Mouse (Mus musculus): ENCODE results near the gene Cldn19.

Cldn19 gene

DNA sequence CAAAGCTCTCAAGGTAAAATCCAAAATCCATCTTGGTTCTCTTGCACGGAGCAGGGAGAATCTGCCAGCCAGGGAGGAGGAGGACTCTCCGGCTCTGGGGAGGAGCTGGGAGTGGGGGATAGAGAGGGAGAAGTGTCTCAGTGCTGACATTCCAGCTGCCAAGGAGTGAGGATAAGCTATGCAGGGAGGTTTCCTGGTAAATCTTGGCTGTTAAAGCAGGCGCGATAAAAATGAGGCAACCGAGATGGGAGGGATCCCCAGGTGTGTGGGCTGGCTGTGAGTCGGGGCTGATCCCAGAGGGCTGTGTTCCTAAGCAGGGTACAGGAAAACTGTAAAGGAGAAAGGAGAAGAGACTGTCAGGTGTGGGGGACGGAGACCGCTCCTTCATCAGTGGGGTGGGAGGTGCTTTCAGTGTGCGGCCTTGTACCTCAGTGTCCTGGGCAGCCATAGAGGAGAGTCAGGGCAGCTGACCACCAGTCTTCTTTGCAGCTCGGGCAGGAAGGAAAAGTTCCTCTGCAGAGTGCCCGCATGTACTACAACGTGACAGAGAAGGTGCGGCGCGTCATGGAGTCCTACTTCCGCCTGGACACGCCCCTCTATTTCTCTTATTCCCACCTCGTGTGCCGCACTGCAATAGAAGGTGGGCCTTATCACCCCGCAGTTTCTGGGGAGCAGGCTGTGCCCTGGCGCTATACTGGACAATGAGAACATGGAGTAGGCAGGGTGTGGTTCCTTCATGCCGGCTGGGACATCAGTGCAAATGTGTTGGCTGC lies 10.6 kb upstream of the Cldn19 start:
- no peaks in the 10 kb centered on the region for H3K27me3 ChIP-seq (ENCODE audit: control insufficient read depth, insufficient read depth, low read length, poor library complexity, severe bottlenecking)
- DNase-seq (ENCODE audit: low read depth, low spot score), result no peak
- no peaks in the 10 kb centered on the region for H3K36me3 ChIP-seq (ENCODE audit: control insufficient read depth, insufficient read depth, low read length, poor library complexity, severe bottlenecking)

- Histone ChIP-seq H3K36me3 (ENCODE audit: control insufficient read depth, insufficient read depth, low read length, poor library complexity, severe bottlenecking) (no peaks in the 10 kb centered on the region), H3K27me3 (ENCODE audit: control insufficient read depth, insufficient read depth, low read length, poor library complexity, severe bottlenecking) (no peaks in the 10 kb centered on the region)
- no peak for DNase-seq (ENCODE audit: low read depth, low spot score)
Observed at GRCm38 (mm10) chr4:119245556-119245955, 9.7 kb upstream of the Cldn19 start.

DNA sequence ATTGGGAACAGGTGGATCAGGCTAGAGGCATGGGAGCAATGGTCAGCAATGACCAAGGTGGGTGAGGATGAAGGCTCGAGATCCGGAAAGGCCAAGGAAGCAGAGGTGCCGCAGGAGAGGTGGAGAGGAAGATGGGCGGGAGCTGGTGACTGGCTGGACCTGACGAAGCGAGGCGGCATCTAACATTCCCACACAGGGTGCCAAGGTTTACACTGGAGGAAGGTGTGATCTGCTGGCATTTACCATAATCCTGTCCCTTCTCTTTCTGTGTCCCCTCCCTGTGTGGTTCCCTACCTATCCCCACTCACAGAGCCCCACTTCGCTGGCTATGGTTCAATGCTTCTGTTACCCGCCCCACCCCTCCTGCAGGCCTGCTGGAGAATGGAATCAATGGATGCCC lies 9.3 kb upstream of the Cldn19 start:
- Histone ChIP-seq H3K36me3 (ENCODE audit: control insufficient read depth, insufficient read depth, low read length, poor library complexity, severe bottlenecking) (no peaks in the 10 kb centered on the region), H3K27me3 (ENCODE audit: control insufficient read depth, insufficient read depth, low read length, poor library complexity, severe bottlenecking) (no peaks in the 10 kb centered on the region)
- DNase-seq (ENCODE audit: low read depth, low spot score), result no peak

DNA sequence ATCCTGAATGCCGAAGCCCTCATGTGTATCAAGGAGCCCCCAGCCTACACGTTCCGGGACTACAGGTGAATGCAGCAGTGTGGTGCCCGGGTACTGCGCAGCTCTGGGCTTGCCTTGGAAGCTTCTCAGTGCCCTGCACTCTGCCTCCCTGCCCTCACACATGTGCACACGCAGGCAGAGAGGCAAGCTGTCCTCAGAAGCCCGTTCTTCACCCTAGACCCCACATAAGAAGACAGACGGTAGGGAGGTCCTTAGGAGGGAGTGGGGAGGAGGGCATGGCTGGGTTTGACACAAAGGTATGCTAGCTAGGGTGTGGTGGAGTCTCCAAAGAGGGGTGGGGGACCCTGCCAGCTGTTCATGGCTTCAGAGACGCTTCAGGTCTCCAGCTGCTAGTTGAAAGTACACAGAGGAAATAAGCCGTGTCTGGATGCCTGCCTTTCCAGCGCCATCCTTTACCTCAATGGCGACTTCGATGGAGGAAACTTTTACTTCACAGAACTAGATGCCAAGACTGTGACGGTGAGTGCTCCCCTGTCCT lies 8.5 kb upstream of the Cldn19 start:
- DNase-seq (ENCODE audit: low read depth, low spot score), result no peak
- H3K27me3 ChIP-seq (ENCODE audit: control insufficient read depth, insufficient read depth, low read length, poor library complexity, severe bottlenecking), result no peaks in the 10 kb centered on the region
- H3K36me3 ChIP-seq (ENCODE audit: control insufficient read depth, insufficient read depth, low read length, poor library complexity, severe bottlenecking), result no peaks in the 10 kb centered on the region

DNA sequence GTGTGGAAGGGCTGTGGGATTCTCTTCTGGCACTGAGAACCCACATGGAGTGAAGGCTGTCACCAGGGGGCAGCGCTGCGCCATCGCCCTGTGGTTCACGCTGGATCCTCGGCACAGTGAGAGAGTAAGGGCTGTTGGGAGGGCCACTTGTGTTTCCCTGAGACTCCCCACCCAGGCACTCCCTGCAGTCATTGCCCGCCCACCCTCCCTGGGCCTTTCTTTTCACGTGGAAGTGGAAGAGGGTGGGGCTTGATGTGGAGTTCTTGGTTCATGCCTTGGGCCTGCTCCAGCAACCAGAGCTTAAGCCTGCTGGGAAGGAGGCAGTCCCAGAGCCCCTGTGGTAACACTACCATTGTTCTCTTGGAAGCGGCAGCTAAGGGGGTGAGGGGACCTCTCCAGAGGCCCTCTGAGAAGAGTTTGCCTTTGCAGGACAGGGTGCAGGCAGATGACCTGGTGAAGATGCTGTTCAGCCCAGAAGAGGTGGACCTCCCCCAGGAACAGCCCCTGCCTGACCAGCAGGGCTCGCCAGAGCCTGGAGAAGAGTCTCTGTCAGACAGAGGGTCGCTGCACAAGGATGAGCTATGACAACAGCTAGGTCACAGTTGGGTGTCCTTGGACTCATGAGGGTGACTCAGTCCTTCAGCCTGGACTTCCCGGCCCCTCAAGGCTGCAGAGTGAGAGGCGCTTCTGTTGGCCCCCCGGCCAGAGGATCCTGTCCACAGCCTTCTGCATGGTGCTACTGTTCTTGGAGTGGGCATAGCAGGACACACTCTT lies 7.6 kb upstream of the Cldn19 start:
- Histone ChIP-seq H3K36me3 (ENCODE audit: control insufficient read depth, insufficient read depth, low read length, poor library complexity, severe bottlenecking) (no peaks in the 10 kb centered on the region), H3K27me3 (ENCODE audit: control insufficient read depth, insufficient read depth, low read length, poor library complexity, severe bottlenecking) (no peaks in the 10 kb centered on the region; the same call in 1 of the 2 replicates)
- DNase-seq (ENCODE audit: low read depth, low spot score), result peak; percentile 72

GRCm38 (mm10) chr4:119248407-119248965 lies 6.7 kb upstream of the Cldn19 start:
- DNase-seq (ENCODE audit: low read depth, low spot score), result no peak
- Histone ChIP-seq H3K36me3 (ENCODE audit: control insufficient read depth, insufficient read depth, low read length, poor library complexity, severe bottlenecking) (no peaks in the 10 kb centered on the region), H3K27me3 (ENCODE audit: control insufficient read depth, insufficient read depth, low read length, poor library complexity, severe bottlenecking) (no peaks in the 10 kb centered on the region; the same call in 1 of the 2 replicates)

GRCm38 (mm10) chr4:119252025-119252808 lies 3.0 kb upstream of the Cldn19 start:
- no peak for DNase-seq (ENCODE audit: low read depth, low spot score)
- Histone ChIP-seq H3K36me3 (ENCODE audit: control insufficient read depth, insufficient read depth, low read length, poor library complexity, severe bottlenecking) (no peaks in the 10 kb centered on the region), H3K27me3 (ENCODE audit: control insufficient read depth, insufficient read depth, low read length, poor library complexity, severe bottlenecking) (no peaks in the 10 kb centered on the region; the same call in 1 of the 2 replicates)

- no peak for DNase-seq (ENCODE audit: low read depth, low spot score)
- Histone ChIP-seq H3K36me3 (ENCODE audit: control insufficient read depth, insufficient read depth, low read length, poor library complexity, severe bottlenecking) (no peaks in the 10 kb centered on the region), H3K27me3 (ENCODE audit: control insufficient read depth, insufficient read depth, low read length, poor library complexity, severe bottlenecking) (no peaks in the 10 kb centered on the region; the same call in 1 of the 2 replicates)
Observed at GRCm38 (mm10) chr4:119254012-119254618, 1.1 kb upstream of the Cldn19 start.

DNA sequence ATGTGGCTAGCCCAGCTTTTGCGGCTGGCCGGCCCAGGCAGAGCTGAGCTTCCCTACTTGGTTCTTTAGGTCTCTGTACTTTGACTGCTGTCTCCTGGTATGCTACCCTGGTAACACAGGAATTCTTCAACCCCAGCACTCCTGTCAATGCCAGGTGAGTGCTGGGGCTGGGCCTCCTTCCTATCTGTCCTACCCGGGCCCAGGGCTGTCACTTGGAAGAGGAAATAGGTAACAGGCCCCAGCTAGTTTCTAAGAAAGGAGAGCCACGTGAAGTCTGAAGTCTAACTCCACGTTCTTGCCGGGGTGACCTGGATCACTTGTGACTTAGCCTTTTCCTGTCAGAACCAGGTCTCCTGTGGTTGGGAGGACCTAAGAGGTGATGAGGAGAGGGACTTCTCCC lies 1.9 kb downstream of the Cldn19 start:
- no peaks in the 10 kb centered on the region; the same call in 1 of the 2 replicates for H3K27me3 ChIP-seq (ENCODE audit: control insufficient read depth, insufficient read depth, low read length, poor library complexity, severe bottlenecking)
- H3K36me3 ChIP-seq (ENCODE audit: control insufficient read depth, insufficient read depth, low read length, poor library complexity, severe bottlenecking), result no peaks in the 10 kb centered on the region
- no peak for DNase-seq (ENCODE audit: low read depth, low spot score)

DNA sequence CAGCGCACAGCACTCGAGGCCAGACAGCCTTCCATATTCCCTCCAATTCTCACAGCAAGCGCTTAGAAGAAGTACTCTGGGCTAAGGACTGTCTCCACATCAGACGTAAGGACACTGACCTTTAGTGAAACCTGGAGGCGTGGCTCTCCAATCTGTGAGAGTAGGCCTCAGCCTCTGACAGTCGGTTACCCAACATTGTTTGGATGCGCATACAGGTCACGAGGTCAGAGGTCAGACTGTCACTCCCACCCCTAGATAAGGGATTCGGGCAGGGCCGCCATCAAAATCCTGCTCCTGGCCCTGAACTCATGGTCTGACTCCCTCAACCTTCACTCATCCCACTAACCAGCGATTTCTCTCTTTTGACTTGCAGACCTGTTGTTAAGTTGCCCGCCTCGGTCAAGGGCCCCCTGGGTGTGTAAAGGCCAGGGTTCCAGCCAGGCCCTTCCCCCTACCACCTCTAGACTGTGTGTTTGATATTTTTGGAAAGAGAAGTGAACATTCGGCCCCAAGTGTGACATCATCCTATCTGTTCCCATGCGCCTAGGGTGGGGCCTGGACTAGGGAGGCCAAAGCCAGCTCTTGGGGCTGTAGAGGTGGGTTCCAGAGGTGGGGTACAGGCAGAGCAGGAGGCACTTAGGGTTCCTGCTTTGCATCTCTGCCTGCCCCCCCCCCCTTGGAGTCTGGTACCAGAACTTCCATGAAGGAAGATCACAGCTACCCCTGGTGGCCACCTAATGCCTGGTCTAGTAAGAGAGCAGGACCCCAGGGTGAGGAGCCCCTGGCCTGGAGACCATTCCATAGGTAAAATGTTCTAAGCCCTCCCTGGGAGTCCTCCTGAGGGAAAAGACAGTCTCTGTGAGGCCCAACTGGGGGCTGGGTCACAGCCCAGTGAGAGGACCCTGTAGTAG lies 4.4 kb downstream of the Cldn19 start:
- H3K36me3 ChIP-seq (ENCODE audit: control insufficient read depth, insufficient read depth, low read length, poor library complexity, severe bottlenecking), result no peaks in the 10 kb centered on the region
- DNase-seq (ENCODE audit: low read depth, low spot score), result no peak
- H3K27me3 ChIP-seq (ENCODE audit: control insufficient read depth, insufficient read depth, low read length, poor library complexity, severe bottlenecking), result no peaks in the 10 kb centered on the region

- Histone ChIP-seq H3K36me3 (ENCODE audit: control insufficient read depth, insufficient read depth, low read length, poor library complexity, severe bottlenecking) (no peaks in the 10 kb centered on the region), H3K27me3 (ENCODE audit: control insufficient read depth, insufficient read depth, low read length, poor library complexity, severe bottlenecking) (no peaks in the 10 kb centered on the region)
- DNase-seq (ENCODE audit: low read depth, low spot score), result no peak
Observed at GRCm38 (mm10) chr4:119261087-119261713, 6.0 kb downstream of the Cldn19 start.

DNA sequence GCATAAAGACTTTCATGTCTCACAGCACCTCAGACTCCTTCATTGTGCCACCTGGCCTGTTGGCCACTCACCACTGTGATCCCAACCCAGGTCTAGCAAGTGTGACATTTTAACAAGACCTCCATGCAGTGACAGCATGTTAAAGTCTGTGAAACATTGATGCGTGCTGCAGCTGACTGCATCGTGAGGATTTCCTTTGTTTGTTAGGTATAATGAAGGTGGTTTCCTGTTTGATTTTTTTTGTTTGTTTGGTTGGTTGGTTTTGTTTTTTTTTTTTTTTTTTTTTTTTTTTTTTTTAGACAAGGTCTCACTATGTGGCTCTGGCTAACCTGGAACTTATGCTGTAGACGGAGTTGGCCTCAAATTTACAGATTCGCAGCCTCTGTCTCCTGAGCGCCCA lies 7.3 kb downstream of the Cldn19 start:
- no peaks in the 10 kb centered on the region for H3K27me3 ChIP-seq (ENCODE audit: control insufficient read depth, insufficient read depth, low read length, poor library complexity, severe bottlenecking)
- DNase-seq (ENCODE audit: low read depth, low spot score), result no peak
- no peaks in the 10 kb centered on the region for H3K36me3 ChIP-seq (ENCODE audit: control insufficient read depth, insufficient read depth, low read length, poor library complexity, severe bottlenecking)

DNA sequence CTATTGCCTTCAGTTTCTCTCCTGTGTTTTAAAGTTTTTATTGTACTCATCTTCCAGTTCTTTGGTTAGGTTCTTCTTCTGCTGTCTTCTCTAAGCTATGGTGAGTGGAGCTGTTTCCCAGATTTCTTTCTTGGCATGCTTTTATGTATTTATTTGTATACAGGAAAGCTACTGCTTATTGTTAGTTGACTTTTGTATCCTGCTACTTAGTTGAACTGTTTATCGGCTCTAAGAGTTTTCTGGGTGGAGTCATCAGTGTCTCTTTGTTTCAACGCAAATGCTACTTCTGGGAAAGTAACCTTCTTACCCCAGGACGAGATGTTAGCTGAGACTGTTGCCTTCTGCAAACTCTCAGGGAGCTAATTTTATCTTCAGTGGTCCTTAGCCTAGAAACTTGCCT lies 8.2 kb downstream of the Cldn19 start:
- DNase-seq (ENCODE audit: low read depth, low spot score), result no peak
- Histone ChIP-seq H3K36me3 (ENCODE audit: control insufficient read depth, insufficient read depth, low read length, poor library complexity, severe bottlenecking) (no peaks in the 10 kb centered on the region), H3K27me3 (ENCODE audit: control insufficient read depth, insufficient read depth, low read length, poor library complexity, severe bottlenecking) (no peaks in the 10 kb centered on the region)

Data from splenic B cell, adult 2 months (primary cell).